Mouse (Mus musculus): ENCODE results near the gene Herc4. TPM values are rescaled to one million over a fixed set of nuclear protein-coding genes. Genes with fewer than 3 reads are reported as not detected.

Herc4 gene
- total RNA-seq, 2 experiments from 2014 or later, result 21.2 to 21.6 TPM

GRCm38 (mm10) chr10:63267941-63268340 is 24.3 kb downstream of the Herc4 start:
- intact Hi-C loops (cut with DNase I), result no loop called here

DNA sequence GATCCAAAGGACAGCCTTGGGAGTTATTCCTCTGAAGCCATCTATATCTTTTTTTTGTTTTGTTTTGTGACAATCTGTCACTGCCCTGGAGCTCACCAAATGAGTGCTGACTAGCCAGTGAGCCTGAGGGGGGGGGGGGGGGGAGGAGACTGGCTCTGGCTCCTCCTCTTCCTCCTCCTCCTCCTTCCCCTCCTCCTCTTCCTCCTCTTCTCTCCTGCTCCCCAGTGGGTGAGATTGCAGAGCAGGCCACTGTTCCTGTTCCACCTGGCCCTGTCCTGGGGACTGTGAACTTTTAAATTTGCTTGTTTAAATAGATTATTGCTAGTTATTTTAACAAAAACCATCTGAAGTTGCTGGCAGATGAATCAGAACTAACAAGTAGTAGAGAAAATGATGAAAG is 28.8 kb downstream of the Herc4 start:
- intact Hi-C loops (cut with DNase I), result no loop called here
- no peak for TF ChIP-seq CTCF (IDR thresholded peaks at IDR 0.05)

More at GRCm38 (mm10) chr10:63267941-63268340, 24.3 kb downstream of the Herc4 start:
- TF ChIP-seq CTCF (IDR thresholded peaks at IDR 0.05), result no peak
- Histone ChIP-seq H3K4me3 (no peak overlapping the region), H3K27ac (no peak overlapping the region)
- no peak for DNase-seq

DNA sequence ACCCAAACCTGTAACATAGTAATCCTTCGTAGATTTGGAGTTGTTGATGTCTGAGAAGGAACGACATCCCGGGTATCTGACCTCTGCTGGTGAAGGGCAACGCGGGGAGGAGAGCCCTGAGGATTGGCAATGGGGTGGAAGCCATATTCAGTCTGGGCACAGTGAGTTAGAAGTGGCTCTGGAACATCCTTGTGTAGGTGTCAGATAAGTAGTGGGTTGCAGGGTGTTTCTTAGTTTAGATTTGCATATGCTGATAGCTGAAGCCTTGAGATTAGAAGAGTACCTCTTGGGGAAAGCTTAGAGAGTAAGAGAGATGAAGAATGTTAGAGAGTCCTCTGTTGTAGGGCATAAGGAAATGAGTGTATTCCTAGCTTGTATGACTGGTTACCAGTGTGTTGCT is 29.3 kb downstream of the Herc4 start:
- H3K27ac ChIP-seq, result no peak overlapping the region
- H3K4me3 ChIP-seq, result no peak overlapping the region
- DNase-seq, result no peak
- intact Hi-C loops (cut with DNase I), result no loop called here
- TF ChIP-seq CTCF (IDR thresholded peaks at IDR 0.05), result no peak

More for the DNA sequence above, 28.8 kb downstream of the Herc4 start:
- DNase-seq, result no peak
- Histone ChIP-seq H3K27ac (no peak overlapping the region), H3K4me3 (no peak overlapping the region)

DNA sequence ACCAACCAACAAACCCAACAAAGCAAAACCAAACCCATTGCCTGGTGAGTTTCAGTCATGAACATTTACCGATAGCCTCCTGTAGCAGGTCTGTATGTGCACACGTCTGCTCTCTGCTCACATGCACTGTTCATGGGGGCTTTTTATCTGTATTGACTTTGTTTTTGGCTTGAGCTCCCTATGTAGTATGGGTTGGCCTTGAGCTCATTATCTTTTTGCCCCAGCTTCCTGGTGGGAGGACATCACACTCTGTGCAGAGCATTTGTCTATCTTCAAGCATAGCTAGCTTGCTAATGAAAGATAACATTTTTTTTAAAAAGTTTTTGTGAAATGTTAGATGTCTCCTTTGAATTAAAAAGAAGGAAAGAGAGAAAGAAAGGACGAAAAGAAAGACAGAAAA is 33.4 kb downstream of the Herc4 start:
- intact Hi-C loops (cut with DNase I), result no loop called here
- DNase-seq, result no peak
- Histone ChIP-seq H3K4me3 (no peak overlapping the region), H3K27ac (no peak overlapping the region)
- TF ChIP-seq CTCF (IDR thresholded peaks at IDR 0.05), result no peak

DNA sequence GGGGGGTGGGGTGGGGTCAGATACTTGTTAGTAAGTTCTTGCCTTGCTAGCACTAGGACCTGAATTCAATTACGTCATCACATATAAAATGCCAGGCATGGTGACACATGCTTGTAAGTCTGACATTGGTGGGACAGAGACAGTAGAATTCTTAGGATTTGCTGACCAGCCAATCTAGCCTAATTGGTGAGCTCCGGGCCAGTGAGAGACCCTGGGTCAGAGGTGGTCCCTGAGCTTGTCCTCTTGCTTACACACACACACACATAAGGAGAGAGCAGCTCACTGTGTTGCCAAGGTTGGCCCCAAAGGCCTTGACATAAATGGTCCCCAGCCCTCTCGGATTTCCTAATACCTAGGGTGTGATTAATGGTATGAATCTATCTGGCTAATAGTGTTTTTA is 36.2 kb downstream of the Herc4 start:
- no peak overlapping the region for H3K27ac ChIP-seq
- no peak for DNase-seq
- intact Hi-C loops (cut with DNase I), result no loop called here
- no peak for TF ChIP-seq CTCF (IDR thresholded peaks at IDR 0.05)
- H3K4me3 ChIP-seq, result no peak overlapping the region

- Histone ChIP-seq H3K4me3 (no peak overlapping the region), H3K27ac (no peak overlapping the region)
- TF ChIP-seq CTCF (IDR thresholded peaks at IDR 0.05), result no peak
- intact Hi-C loops (cut with DNase I), result no loop called here
- DNase-seq, result no peak
Measured at GRCm38 (mm10) chr10:63282417-63282816, 38.8 kb downstream of the Herc4 start.

GRCm38 (mm10) chr10:63282846-63283245 is 39.2 kb downstream of the Herc4 start:
- intact Hi-C loops (cut with DNase I), result no loop called here
- TF ChIP-seq CTCF (IDR thresholded peaks at IDR 0.05), result no peak
- Histone ChIP-seq H3K4me3 (no peak overlapping the region), H3K27ac (no peak overlapping the region)
- no peak for DNase-seq

DNA sequence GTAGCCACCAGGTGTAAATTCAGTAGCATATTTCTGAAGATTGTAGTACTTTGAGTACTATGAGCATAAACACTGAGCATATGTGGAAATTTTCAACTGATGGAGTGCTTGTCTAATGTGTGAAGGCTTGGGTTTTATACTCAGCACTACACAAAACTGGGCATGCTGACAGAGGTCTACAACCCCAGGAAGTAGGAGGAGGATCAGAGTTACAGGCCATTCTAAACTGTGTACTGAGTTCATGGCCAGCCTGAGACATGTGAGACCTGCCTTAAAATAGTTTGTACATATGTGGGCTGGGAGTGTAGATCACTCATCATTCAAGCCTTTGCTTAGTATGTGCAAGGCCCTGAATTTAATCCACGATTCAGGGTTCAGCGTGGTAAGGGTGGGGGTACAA is 58.7 kb downstream of the Herc4 start:
- no peak overlapping the region for H3K4me3 ChIP-seq
- DNase-seq, result peak; percentile 57
- intact Hi-C loops (cut with DNase I), result loop anchor here (5.0 kb wide), 1 partner anchor 45 kb away; no protein-coding TSS in a partner anchor
- TF ChIP-seq CTCF (IDR thresholded peaks at IDR 0.05), result no peak
- H3K27ac ChIP-seq, result peak overlapping the region; percentile 68

DNA sequence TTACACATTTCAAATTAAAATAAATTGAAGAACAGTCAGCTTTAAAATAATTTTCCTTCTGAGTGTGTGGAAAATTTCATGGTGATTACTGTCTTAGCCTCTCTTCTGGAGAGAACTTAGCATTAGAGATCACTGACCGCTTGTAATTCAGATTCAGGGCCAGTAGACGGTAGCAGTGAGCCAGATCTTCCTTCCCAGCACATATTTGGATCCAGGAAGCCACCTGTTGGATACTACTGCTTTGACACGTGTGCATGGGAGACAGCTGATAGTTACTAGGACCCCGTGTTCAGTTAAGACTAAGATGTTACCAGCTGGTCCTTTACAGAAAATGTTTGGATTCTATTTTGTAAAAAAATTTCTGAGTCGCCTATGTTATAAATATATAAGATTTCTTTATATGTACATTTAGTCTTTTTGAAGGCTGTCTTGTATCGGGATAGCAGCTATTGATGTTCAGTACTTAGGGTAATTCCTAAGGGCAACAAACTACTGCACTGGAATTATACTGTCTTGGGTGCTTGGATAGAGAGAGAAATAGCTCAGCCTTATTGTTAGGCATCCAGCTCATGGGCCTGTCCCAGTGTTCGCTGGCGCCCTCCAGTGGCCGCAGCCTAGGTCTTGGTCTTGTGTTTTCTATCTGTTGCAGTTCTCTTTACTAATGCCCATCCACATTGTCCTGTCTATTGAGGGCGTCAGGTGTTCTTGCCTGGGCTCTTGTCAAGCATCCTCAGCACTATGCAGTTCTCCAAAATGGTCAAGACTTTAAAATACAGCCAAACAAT is 65.2 kb downstream of the Herc4 start:
- no peak overlapping the region for H3K4me3 ChIP-seq
- peak overlapping the region; percentile 66; the same call in 1 of the 2 replicates for H3K27ac ChIP-seq
- peak; percentile 82 for TF ChIP-seq CTCF (IDR thresholded peaks at IDR 0.05)
- DNase-seq, result peak; percentile 90
- intact Hi-C loops (cut with DNase I), result loop anchor here (2.0 kb wide), 2 partner anchors 68 to 154 kb away; no protein-coding TSS in a partner anchor

GRCm38 (mm10) chr10:63313726-63314125 is 70.1 kb downstream of the Herc4 start:
- intact Hi-C loops (cut with DNase I), result no loop called here
- no peak for DNase-seq
- TF ChIP-seq CTCF (IDR thresholded peaks at IDR 0.05), result no peak

DNA sequence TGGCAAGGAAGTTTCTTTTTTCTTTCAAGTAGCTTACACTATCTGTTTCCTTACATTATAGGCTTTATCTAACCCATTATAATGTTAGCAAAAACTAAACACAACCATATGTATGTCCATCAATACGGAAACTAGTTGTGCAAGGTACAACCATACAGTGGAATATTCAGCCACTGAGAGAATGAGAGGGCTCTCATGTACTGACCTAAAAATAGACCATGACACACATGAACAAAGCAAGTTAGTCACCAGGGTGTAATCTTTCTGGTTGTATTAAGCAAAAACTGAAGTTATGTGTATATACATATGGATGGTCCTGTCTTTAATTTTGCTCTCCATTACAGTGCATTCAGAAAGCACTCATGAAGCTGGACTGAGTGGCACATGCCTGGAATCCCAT is 83.5 kb downstream of the Herc4 start:
- Histone ChIP-seq H3K4me3 (no peak overlapping the region), H3K27ac (no peak overlapping the region)
- DNase-seq, result no peak
- intact Hi-C loops (cut with DNase I), result no loop called here
- TF ChIP-seq CTCF (IDR thresholded peaks at IDR 0.05), result no peak

More at GRCm38 (mm10) chr10:63313726-63314125, 70.1 kb downstream of the Herc4 start:
- H3K27ac ChIP-seq, result no peak overlapping the region
- no peak overlapping the region for H3K4me3 ChIP-seq

DNA sequence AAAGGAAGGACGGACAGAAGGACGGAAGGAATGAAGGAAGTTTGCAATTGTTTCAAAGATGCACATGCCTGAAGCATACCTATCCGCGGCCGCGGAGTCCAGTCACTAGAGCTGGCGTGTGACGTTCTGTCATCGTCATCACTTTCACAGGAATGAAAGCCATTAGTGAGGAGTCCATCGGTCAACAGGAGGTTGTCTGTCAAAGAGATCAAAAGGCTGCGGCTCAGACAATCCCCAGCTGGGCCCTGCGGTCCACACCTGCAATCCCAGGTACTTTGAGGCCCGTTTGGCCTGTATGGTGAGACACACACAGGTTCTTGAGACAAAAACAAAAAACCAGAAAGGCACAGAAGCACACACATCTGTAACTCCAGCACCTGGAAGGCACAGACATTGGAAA is 93.3 kb downstream of the Herc4 start:
- H3K4me3 ChIP-seq, result peak overlapping the region; percentile 72
- intact Hi-C loops (cut with DNase I), result loop anchor here (5.0 kb wide), 1 partner anchor 310 kb away; no protein-coding TSS in a partner anchor
- no peak for DNase-seq
- H3K27ac ChIP-seq, result no peak overlapping the region
- no peak for TF ChIP-seq CTCF (IDR thresholded peaks at IDR 0.05)

- intact Hi-C loops (cut with DNase I), result loop anchor here (5.0 kb wide), 1 partner anchor 310 kb away; no protein-coding TSS in a partner anchor
- H3K4me3 ChIP-seq, result peak overlapping the region; percentile 72
- no peak for TF ChIP-seq CTCF (IDR thresholded peaks at IDR 0.05)
- DNase-seq, result no peak
- peak overlapping the region; percentile 97; the same call in 1 of the 2 replicates for H3K27ac ChIP-seq
Measured at GRCm38 (mm10) chr10:63337326-63337725, 93.7 kb downstream of the Herc4 start.
